Mouse (Mus musculus) ES-E14 (cell line): ENCODE results near the gene Susd3. TPM values are rescaled to one million over a fixed set of nuclear protein-coding genes. Genes with fewer than 3 reads are reported as not detected.
A peak's percentile ranks its signal among the peaks of the same experiment; 100 is the strongest.

Experiments used
- DNase-seq: peaks from one replicate; pipeline ENCODE4 v3.0.0-alpha.2; 2013; ENCODE audit warnings: low read depth, low spot score
- H3K27ac ChIP-seq: 2 replicates; pipeline ENCODE4 v1.5.1; 2012; ENCODE audit warnings: low read depth, mild to moderate bottlenecking, low read length, moderate library complexity, mixed read lengths; ENCODE audit not compliant: poor library complexity, insufficient read depth, severe bottlenecking
- H3K36me3 ChIP-seq: 2 replicates; pipeline ENCODE4 v1.6.1; 2012; ENCODE audit warnings: mild to moderate bottlenecking, low read length, moderate library complexity, mixed read lengths; ENCODE audit not compliant: control insufficient read depth, poor library complexity, insufficient read depth, severe bottlenecking
- H3K4me1 ChIP-seq, 2 experiments: fragments of 150-350 bp in 1 of 2; sonication (generic) in 1 of 2; 2 replicates each; pipeline ENCODE4 v1.6.1; 2012; ENCODE audit warnings: low read length in 2 of 2, mild to moderate bottlenecking in 1 of 2, mixed read lengths in 1 of 2; ENCODE audit not compliant: control insufficient read depth in 2 of 2, insufficient read depth in 2 of 2, poor library complexity in 1 of 2
- H3K4me3 ChIP-seq, 2 experiments: fragments of 150-350 bp in 1 of 2; sonication (generic) in 1 of 2; 2 replicates each; pipeline ENCODE4 v1.5.1; 2012; ENCODE audit warnings: low read length in 2 of 2, low read depth in 1 of 2, mild to moderate bottlenecking in 1 of 2, mixed read lengths in 1 of 2; ENCODE audit not compliant: insufficient read depth in 1 of 2, poor library complexity in 1 of 2, severe bottlenecking in 1 of 2
- H3K9ac ChIP-seq: 2 replicates; pipeline ENCODE4 v1.6.1; 2012; ENCODE audit warnings: low read depth, mild to moderate bottlenecking, low read length, mixed read lengths; ENCODE audit not compliant: poor library complexity, insufficient read depth, severe bottlenecking
- H3K9me3 ChIP-seq: fragments of 150-350 bp; sonication (generic); 2 replicates; pipeline ENCODE4 v1.6.1; 2012; ENCODE audit warnings: low read depth, mild to moderate bottlenecking, low read length; ENCODE audit not compliant: control insufficient read depth, insufficient read depth
- CHD2 ChIP-seq: IDR thresholded peaks from 2 replicates; pipeline ENCODE4 v1.6.1; 2014; ENCODE audit warnings: mild to moderate bottlenecking, low read depth, low read length, inconsistent platforms
- HCFC1 ChIP-seq: IDR thresholded peaks from 2 replicates; pipeline ENCODE4 v1.6.1; 2012; ENCODE audit warnings: low read length, inconsistent platforms, borderline replicate concordance; ENCODE audit not compliant: insufficient read depth
- MAFK ChIP-seq: IDR thresholded peaks from 2 replicates; pipeline ENCODE4 v1.6.1; 2014; ENCODE audit warnings: mild to moderate bottlenecking, low read depth, low read length, inconsistent platforms; ENCODE audit not compliant: insufficient read depth
- ZC3H11A ChIP-seq: IDR thresholded peaks from 2 replicates; pipeline ENCODE4 v1.6.1; 2012; ENCODE audit warnings: low read depth, mild to moderate bottlenecking, inconsistent platforms, low read length, borderline replicate concordance
- ZNF384 ChIP-seq: IDR thresholded peaks from 2 replicates; pipeline ENCODE4 v1.6.1; 2012; ENCODE audit warnings: low read depth, low read length, inconsistent platforms
- in situ Hi-C, 2 experiments: fragments of 600-800 bp; cut with MboI; formaldehyde crosslinking; loops; one replicate each; pipeline ENCODE4 v1.15.1; 2025; ENCODE audit warnings: low sequenced_read_pairs in 2 of 2, inconsistent platforms in 1 of 2; ENCODE audit not compliant: unreplicated experiment in 2 of 2
- total RNA-seq: library from RNA; depleted of rRNA; stranded (reverse); fragments of 300-350 nt; gene quantifications from 2 replicates; pipeline ENCODE4 v1.2.3, GENCODE M21; 2012; rRNA removed

The Susd3 gene
- 0.95 and 1.3 TPM in 2 replicates for total RNA-seq

GRCm38 (mm10) chr13:49248467-49248862, at the start of gene Susd3:
Gene Susd3 (minus strand): TSS chr13:49248706.
- Histone ChIP-seq H3K36me3 (no peaks in the 10 kb centered on the region), H3K4me3 (peak within 1 kb of the TSS; percentile 71 to 80), H3K27ac (no peak within 1 kb of the TSS), H3K9ac (peak within 1 kb of the TSS; percentile 50), H3K9me3 (no peaks in the 10 kb centered on the region), H3K4me1 (peaks cover 0 to 9% of the 10 kb centered on the region in 2 experiments; a peak in 2 of 4 replicates)
- no peak for DNase-seq
- in situ Hi-C loops = no loop called here
- no peak for TF ChIP-seq MAFK
- TF ChIP-seq CHD2 = no peak
- no peak for TF ChIP-seq ZC3H11A
- TF ChIP-seq HCFC1 = no peak

GRCm38 (mm10) chr13:49296270-49296669, 47.8 kb upstream of the Susd3 start:
- TF ChIP-seq CHD2 = no peak
- no peak for TF ChIP-seq ZNF384
- no peak for TF ChIP-seq ZC3H11A
- no peak for TF ChIP-seq HCFC1
- no peak for TF ChIP-seq MAFK
- Histone ChIP-seq H3K4me1 (no peaks in the 10 kb centered on the region), H3K9ac (no peak overlapping the region), H3K9me3 (no peaks in the 10 kb centered on the region), H3K4me3 (no peak overlapping the region), H3K27ac (no peak overlapping the region), H3K36me3 (no peaks in the 10 kb centered on the region)
- in situ Hi-C loops = no loop called here
- no peak for DNase-seq

DNA sequence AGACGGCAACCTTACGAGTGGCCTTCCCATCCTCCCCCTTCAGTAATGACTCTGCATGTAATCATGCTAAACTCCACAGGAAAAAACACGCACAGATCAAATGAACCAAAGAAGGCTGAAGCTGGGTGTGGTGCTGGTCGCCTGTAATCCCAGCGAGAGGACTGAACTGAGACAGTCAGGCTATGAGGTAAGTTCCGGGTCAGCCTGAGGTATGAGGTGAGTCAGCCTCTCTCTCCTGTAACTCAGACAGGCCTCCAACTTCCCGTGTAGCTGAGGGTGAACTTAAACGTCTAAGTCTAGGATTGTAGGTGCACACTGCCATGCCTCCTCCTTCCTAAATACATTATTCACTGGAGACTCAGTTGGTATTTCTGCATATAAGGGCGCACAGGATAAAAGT, 45.6 kb upstream of the Susd3 start:
- in situ Hi-C loops = no loop called here
- H3K4me1 ChIP-seq = no peaks in the 10 kb centered on the region
- H3K4me3 ChIP-seq = no peak overlapping the region
- no peak overlapping the region for H3K9ac ChIP-seq
- H3K36me3 ChIP-seq = no peaks in the 10 kb centered on the region
- H3K9me3 ChIP-seq = no peaks in the 10 kb centered on the region
- no peak for DNase-seq
- no peak overlapping the region for H3K27ac ChIP-seq
- TF ChIP-seq ZC3H11A (no peak), HCFC1 (no peak), CHD2 (no peak), ZNF384 (no peak), MAFK (no peak)

DNA sequence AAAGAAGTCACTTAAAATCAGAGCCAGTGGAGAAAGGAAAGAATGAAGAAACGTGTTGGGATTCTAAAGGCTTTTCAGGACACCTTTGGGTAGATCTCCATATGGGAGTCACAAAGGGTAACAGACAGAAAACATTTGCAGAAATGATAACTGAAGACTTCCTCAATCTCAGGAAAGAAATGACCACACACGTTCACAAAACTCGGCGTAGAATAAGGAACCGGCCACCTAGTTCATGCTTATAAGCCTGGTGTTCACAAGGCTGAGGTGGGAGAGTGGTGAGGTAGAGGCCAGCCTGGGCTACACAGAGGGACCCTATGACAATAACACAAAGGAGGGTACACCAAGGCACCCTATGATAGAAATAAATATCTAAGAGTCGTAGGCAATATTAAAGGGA, 43.4 kb upstream of the Susd3 start:
- H3K36me3 ChIP-seq = no peaks in the 10 kb centered on the region
- no peak overlapping the region for H3K9ac ChIP-seq
- no peak for TF ChIP-seq MAFK
- no peaks in the 10 kb centered on the region for H3K9me3 ChIP-seq
- H3K4me3 ChIP-seq = no peak overlapping the region
- no peak overlapping the region for H3K27ac ChIP-seq
- in situ Hi-C loops = no loop called here
- DNase-seq = no peak
- H3K4me1 ChIP-seq = no peaks in the 10 kb centered on the region

DNA sequence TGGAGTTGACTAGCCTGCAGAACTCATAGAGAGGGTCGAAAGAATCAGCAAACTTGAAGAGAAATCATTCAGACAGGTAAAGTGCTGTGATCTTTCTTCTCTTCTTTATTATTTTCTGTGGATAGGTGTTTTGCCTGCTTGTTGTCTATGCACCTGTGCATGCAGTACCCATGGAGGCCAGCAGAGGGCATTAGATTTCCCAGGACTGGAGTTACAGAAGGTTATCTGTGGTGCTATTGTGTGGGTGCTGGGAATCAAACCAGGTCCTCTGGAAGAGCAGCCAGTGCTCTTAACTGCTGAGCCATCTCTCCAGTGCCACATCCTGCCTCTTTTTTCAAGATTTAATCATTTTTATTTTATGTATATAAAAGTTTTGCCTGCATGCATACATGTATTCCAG, 42.9 kb upstream of the Susd3 start:
- peak; percentile 40 for DNase-seq
- H3K9me3 ChIP-seq = no peaks in the 10 kb centered on the region
- H3K36me3 ChIP-seq = no peaks in the 10 kb centered on the region
- no peak overlapping the region for H3K4me3 ChIP-seq
- H3K4me1 ChIP-seq = no peaks in the 10 kb centered on the region
- TF ChIP-seq HCFC1 (no peak), ZNF384 (no peak), MAFK (no peak), CHD2 (no peak), ZC3H11A (no peak; the same call in 1 of the 2 replicates)
- H3K9ac ChIP-seq = no peak overlapping the region
- no peak overlapping the region for H3K27ac ChIP-seq
- in situ Hi-C loops = no loop called here
